Mouse (Mus musculus) thymus, adult 2 months (tissue): Measurements from ENCODE around the gene Trpv2.

Experiments
- CTCF ChIP-seq: fragments of 200-500 bp; IDR thresholded peaks from 2 replicates; pipeline ENCODE4 v1.5.1; 2012; ENCODE audit warnings: mild to moderate bottlenecking, control low read depth, low read length, moderate library complexity, borderline replicate concordance; ENCODE audit not compliant: control insufficient read depth, poor library complexity, insufficient read depth; ENCODE audit errors: extremely low read depth
- POLR2A ChIP-seq: fragments of 200-500 bp; IDR thresholded peaks from 2 replicates; pipeline ENCODE4 v1.6.1; 2012; ENCODE audit warnings: mild to moderate bottlenecking, low read length, control low read depth, moderate library complexity; ENCODE audit not compliant: control insufficient read depth, poor library complexity, insufficient read depth; ENCODE audit errors: extremely low read depth

- TF ChIP-seq CTCF (no peak), POLR2A (no peak)
These were observed 61.1 kb downstream of the Trpv2 start for GRCm38 (mm10) chr11:62635406-62635805.
